Mouse (Mus musculus): ENCODE results near the gene Mbd3. TPM values are rescaled to one million over a fixed set of nuclear protein-coding genes. Genes with fewer than 3 reads are reported as not detected.

The Mbd3 gene
- total RNA-seq, 2 experiments from 2014 or later: 122 to 134 TPM

GRCm38 (mm10) chr10:80382641-80383365 is 16.5 kb downstream of the Mbd3 start:
- no peak for DNase-seq (ENCODE audit: low spot score in 2 of 2)
- intact Hi-C loops (cut with DNase I): no loop called here

DNA sequence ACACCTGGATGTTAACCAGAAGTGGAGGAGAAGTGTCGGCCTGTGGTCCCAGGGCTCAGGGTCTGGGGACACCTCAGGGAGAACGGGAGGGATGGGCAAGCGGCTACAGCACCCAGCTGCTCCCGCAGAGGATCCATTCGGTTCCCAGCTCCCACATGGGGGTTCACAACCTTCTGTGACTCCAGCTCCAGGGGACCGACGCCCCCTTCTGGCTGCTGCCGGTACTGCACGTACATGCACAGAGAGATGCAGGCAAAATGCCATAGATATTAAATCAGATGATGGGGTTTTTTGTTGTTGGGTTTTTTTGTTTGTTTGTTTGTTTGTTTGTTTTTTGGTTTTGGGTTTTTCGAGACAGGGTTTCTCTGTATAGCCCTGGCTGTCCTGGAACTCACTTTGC is 21.6 kb downstream of the Mbd3 start:
- intact Hi-C loops (cut with DNase I): no loop called here
- no peak for DNase-seq (ENCODE audit: low spot score in 2 of 2)

DNA sequence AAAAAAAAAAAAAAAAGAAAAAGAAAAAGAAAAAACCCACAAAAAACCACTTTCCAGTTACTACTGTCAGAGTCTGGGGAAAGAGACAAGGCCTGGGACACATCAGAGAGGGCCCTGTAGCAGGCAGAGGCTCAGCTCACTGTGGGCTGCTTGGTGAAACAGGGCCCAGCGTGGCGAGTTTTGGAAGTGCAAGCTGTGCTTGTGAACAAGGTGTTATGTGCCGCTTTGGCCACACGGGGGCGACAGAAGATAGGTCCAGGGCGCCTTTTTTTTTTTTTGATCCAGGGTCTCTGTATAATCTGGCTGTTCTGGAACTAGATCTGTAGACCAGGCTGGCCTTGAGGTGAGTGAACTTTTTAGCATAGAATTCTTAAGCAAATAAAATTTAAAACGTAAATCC is 23.2 kb downstream of the Mbd3 start:
- DNase-seq (ENCODE audit: low spot score in 2 of 2): peak; percentile 95 to 97
- intact Hi-C loops (cut with DNase I): no loop called here

DNA sequence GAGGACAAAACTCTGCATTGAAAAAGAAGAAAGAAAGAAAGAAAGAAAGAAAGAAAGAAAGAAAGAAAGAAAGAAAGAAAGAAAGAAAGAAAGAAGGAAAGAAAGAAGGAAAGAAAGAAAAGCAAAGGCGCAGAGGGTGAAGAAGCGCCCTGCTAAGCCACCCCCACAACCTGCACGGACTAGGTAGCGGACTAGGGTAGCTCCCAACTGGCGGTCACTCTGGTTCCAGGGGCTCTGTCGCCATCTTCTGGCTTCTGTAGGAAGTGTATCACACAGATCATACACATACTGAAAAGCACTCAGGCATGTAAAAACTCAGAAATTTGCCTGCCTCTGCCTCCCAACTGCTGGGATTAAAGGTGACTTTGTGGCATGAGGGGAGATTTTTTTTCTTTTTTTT is 25.3 kb downstream of the Mbd3 start:
- peak; percentile 88 to 89 for DNase-seq (ENCODE audit: low spot score in 2 of 2)
- intact Hi-C loops (cut with DNase I): loop anchor here (2.0 to 5.0 kb wide), 2 partner anchors 33 to 197 kb away; partner anchors contain the start of gene Efna2

DNA sequence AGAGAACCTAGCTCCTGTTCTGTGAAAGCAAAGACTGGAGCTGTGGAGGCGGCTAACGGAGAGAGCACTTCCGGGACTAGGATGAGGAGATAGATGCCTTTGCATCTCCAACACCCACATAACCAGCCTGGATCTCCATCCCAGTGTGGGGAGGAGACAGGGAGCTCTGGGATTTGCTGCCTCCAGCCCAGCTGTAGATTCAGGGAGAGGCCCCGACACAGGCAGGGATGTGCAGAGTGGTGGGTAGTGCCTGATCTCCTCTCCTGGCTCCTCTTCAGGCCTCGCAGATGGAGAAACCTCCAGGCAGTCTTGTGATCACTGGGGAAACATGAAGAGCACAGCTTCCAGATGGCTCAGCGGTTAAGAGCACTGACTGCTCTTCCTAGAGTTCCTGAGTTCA is 26.6 kb downstream of the Mbd3 start:
- intact Hi-C loops (cut with DNase I): loop anchor here (5.0 kb wide), 1 partner anchor 195 kb away; the partner anchor contains the start of gene Efna2
- no peak for DNase-seq (ENCODE audit: low spot score in 2 of 2)

- intact Hi-C loops (cut with DNase I): loop anchor here (5.0 kb wide), 1 partner anchor 195 kb away; the partner anchor contains the start of gene Efna2
- DNase-seq (ENCODE audit: low spot score in 2 of 2): no peak
Measured at GRCm38 (mm10) chr10:80371983-80372382, 27.4 kb downstream of the Mbd3 start.

DNA sequence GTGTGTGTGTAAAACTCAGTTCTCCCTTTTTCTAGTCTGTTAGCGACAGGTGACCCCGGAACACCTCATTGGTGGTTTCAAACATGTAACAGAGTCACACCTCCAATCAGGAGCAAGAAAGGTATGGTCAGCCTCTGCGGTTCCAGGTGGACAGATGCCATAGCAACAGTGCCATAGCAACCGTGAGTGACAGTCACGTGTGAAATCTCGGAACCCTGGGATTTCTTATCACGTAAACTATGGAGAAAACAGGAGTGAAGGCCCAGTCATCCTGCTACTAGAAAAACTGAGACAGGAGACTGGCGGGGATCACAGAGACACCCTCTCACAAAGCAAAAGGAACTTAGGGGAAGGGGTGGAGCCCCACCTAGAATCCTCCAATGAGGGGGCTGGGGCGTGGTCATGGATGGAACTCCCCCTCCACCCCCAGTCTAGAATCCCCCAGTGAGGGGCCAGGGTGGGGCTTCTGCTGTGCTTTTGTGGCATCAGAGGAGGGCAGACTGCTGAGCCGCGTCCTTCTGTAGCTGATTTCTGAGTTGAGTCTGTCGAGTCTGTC is 27.9 kb downstream of the Mbd3 start:
- peak; percentile 69 to 92 for DNase-seq (ENCODE audit: low spot score in 2 of 2)
- intact Hi-C loops (cut with DNase I): loop anchor here (5.0 kb wide), 1 partner anchor 194 kb away; the partner anchor contains the start of gene Efna2

DNA sequence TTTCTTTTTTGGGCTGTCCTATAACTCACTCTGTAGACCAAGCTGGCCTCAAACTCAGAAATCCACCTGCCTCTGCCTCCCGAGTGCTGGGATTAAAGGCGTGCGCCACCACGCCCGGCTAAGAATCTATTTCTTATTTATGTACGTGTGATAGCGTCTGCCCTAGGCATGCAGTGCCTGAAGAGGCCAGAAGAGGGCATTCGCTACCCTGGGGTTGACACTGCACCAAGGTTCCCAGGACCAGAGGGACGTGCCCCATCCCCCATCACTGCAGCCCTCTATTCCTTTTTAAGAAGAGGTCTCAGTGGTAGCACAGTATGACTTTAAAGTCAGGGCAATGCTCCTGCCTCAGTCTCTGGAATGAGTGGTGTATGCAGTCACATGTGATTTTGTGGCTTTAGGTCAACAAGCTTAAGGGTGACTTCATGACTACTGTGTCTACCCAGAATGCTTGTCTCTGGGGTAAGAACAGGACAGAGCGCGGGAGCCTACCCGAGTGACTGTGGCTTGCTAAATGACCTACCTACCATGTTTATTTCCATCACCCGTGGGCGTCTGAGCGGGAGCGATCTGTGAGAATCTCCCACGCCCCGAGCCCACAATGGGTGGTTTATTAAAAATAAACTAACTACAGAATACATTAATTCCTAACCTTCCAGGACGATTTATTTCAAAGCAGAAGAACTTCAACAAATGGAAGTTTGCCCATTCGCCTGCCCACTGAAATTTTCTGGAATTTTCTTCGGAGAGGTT is 29.2 kb downstream of the Mbd3 start:
- no peak for DNase-seq (ENCODE audit: low spot score in 2 of 2)

GRCm38 (mm10) chr10:80368392-80368791 is 31.0 kb downstream of the Mbd3 start:
- no peak for DNase-seq (ENCODE audit: low spot score in 2 of 2)
- intact Hi-C loops (cut with DNase I): no loop called here

More for the DNA sequence above, 29.2 kb downstream of the Mbd3 start:
- intact Hi-C loops (cut with DNase I): loop anchor here (5.0 kb wide), 1 partner anchor 193 kb away; the partner anchor contains the start of gene Efna2

- DNase-seq (ENCODE audit: low spot score in 2 of 2): no peak
Measured at GRCm38 (mm10) chr10:80367954-80368353, 31.4 kb downstream of the Mbd3 start.

DNA sequence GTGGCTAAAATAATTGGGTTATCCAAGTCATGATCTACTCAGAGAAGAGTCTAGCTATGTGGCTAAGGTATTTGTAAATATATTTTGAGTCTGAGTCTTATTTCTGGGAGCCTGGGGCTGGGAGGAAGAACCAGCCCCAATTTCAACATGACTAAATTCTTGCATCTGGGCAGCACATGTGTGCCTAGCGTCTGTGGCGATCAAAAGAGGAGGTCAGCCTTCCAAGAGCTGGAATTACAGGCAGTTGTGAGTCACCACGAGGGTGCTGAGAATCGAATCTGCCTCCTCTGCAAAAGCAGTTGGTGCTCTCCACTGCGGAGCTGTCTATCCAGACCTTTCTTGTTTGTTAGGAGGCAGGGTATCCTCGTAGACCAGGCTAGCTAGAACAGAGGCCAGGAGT is 33.6 kb downstream of the Mbd3 start:
- no peak for DNase-seq (ENCODE audit: low spot score in 2 of 2)
- intact Hi-C loops (cut with DNase I): no loop called here

More at GRCm38 (mm10) chr10:80367954-80368353, 31.4 kb downstream of the Mbd3 start:
- intact Hi-C loops (cut with DNase I): no loop called here

GRCm38 (mm10) chr10:80363734-80364133 is 35.6 kb downstream of the Mbd3 start:
- DNase-seq (ENCODE audit: low spot score in 2 of 2): no peak
- intact Hi-C loops (cut with DNase I): no loop called here

GRCm38 (mm10) chr10:80357994-80358639 is 41.2 kb downstream of the Mbd3 start:
- no peak for DNase-seq (ENCODE audit: low spot score in 2 of 2)
- intact Hi-C loops (cut with DNase I): loop anchor here (10.0 kb wide), 1 partner anchor 137 kb away; the partner anchor contains the start of gene Onecut3

GRCm38 (mm10) chr10:80357336-80357735 is 42.0 kb downstream of the Mbd3 start:
- DNase-seq (ENCODE audit: low spot score in 2 of 2): peak in 1 of 2 experiments; percentile 50
- intact Hi-C loops (cut with DNase I): loop anchor here (10.0 kb wide), 1 partner anchor 137 kb away; the partner anchor contains the start of gene Onecut3

DNA sequence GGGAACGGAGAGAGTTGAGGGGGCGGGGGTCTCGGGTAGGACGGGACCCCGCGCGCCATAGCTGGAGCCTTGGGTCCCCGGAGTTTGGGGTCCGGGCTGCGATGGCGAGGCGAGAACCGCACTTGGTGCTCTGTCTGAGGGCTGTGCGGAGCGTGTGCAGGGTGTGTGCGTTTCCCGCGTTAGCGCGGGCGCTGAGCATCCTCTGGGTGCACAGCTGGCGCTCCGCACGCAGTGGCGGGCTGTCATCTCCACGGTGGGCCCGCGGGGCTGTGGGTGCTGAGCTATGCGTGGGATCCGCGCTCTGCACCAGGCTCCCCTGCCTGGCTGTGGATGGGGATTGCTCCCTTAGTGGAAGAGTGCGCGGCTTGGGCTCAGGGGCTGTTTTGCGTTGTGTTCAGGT is 42.6 kb downstream of the Mbd3 start:
- intact Hi-C loops (cut with DNase I): loop anchor here (10.0 kb wide), 1 partner anchor 138 kb away; the partner anchor contains the start of gene Onecut3
- DNase-seq (ENCODE audit: low spot score in 2 of 2): peak in 1 of 2 experiments; percentile 40

GRCm38 (mm10) chr10:80356001-80356682 is 43.2 kb downstream of the Mbd3 start, which contains the start of gene Plk5:
Gene Plk5, plus strand, starts transcription at chr10:80356459.
- no peak for DNase-seq (ENCODE audit: low spot score in 2 of 2)
- intact Hi-C loops (cut with DNase I): loop anchor here (10.0 kb wide), 1 partner anchor 139 kb away; the partner anchor contains the start of gene Onecut3

DNA sequence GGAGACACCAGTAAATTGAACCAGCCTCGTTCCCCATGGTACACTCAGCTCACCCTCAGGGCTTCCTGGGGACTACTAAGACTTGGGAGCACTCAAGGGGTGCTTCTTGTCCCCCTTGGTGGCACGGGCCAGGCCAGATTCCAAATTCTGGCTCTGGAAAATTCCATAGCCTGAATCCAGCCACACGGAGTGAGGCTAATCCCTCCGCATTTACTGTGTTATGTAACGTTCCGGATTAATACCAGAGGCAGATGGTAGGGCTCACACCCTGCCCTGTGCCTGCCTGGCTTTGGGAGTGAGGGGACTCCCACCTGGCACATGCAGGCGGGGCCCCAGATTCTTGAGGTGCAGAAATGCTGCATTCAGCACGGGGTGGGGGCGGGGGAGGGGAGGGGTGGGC is 43.9 kb downstream of the Mbd3 start:
- DNase-seq (ENCODE audit: low spot score in 2 of 2): no peak
- intact Hi-C loops (cut with DNase I): loop anchor here (10.0 kb wide), 1 partner anchor 139 kb away; the partner anchor contains the start of gene Onecut3

GRCm38 (mm10) chr10:80352727-80353126 is 46.6 kb downstream of the Mbd3 start:
- intact Hi-C loops (cut with DNase I): loop anchor here (10.0 kb wide), 1 partner anchor 142 kb away; the partner anchor contains the start of gene Onecut3

More at GRCm38 (mm10) chr10:80352727-80353126, 46.6 kb downstream of the Mbd3 start:
- no peak for DNase-seq (ENCODE audit: low spot score in 2 of 2)

All from left cerebral cortex, postnatal 14 days (tissue).